Mouse (Mus musculus) spleen, adult 2 months (tissue): ENCODE results near the gene Amz2.

ENCODE experiments used
- CTCF ChIP-seq: fragments of 200-500 bp; IDR thresholded peaks from 2 replicates; pipeline ENCODE4 v1.5.1; 2011; ENCODE audit warnings: mild to moderate bottlenecking, inconsistent platforms; ENCODE audit not compliant: insufficient read depth, insufficient read length, insufficient replicate concordance; ENCODE audit errors: extremely low read depth
- POLR2A ChIP-seq: fragments of 200-500 bp; IDR thresholded peaks from 2 replicates; pipeline ENCODE4 v1.6.1; 2011; ENCODE audit warnings: low read depth, low read length, inconsistent platforms

DNA sequence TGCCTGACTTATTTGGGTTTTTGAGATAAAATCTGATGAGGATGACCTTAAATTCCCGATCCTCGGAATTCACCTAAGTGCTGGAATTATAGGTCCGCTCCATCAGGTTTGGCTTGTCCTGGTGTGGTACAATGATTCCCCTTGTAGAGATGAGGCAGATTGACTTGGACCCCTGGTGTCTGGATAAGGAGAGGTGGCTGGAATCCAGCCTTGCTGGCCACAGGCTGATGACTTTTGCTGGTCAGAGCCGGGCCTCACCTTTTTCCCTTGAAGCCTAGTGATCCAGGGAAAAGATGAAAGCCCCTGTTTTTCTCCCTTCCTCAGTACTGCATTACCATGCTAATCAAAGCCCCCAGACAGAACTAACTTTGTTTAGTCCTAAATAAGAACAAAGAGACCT lies 50.0 kb downstream of the Amz2 start:
- TF ChIP-seq CTCF (no peak), POLR2A (no peak)
